Mouse (Mus musculus) liver, adult 2 months (tissue): ENCODE measurements around the gene Ptprk.

Source experiments
- CTCF ChIP-seq: fragments of 200-500 bp; IDR thresholded peaks from 2 replicates; pipeline ENCODE4 v1.5.1; 2011; ENCODE audit warnings: low read depth, low read length, control low read depth
- POLR2A ChIP-seq: fragments of 200-500 bp; IDR thresholded peaks from 2 replicates; pipeline ENCODE4 v1.6.1; 2011; ENCODE audit warnings: low read length, control low read depth; ENCODE audit not compliant: insufficient read depth; ENCODE audit errors: extremely low read depth

DNA sequence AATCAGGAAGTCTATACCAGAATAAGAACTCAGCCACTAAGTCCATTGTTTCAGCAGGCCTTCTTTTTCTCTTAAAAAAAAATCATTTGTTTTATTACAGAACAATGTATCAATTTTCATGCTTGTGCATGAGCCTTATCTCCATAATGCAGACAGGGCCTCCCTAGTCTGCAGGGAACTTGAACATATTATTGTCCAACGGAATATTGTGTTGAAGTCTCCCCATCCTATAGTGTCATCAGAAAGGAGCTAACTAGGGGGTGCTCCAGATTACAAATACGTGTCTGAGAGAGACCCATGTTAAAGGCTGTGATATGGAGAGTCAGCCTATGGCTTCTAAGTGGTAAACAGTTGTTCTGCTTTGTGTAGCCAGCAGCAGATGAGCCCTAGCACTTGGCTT, 543.4 kb downstream of the Ptprk start:
- TF ChIP-seq CTCF, result no peak
- TF ChIP-seq POLR2A, result no peak
